Mouse (Mus musculus) G1E (cell line): Measurements from ENCODE around the gene Magi2. TPM values are rescaled to one million over a fixed set of nuclear protein-coding genes. Genes with fewer than 3 reads are reported as not detected.

ENCODE experiments used
- ATAC-seq: 2 replicates; pipeline ENCODE4 v1.8.0; 2016; ENCODE audit warnings: mild to moderate bottlenecking; ENCODE audit not compliant: insufficient number of reproducible peaks, poor library complexity, low FRiP score, severe bottlenecking; ENCODE audit errors: extremely low read depth
- DNase-seq: peaks from one replicate; pipeline ENCODE4 v3.0.0; 2012; ENCODE audit warnings: low spot score
- H3K27me3 ChIP-seq: 2 replicates; pipeline ENCODE4 v1.6.1; 2012; ENCODE audit warnings: mild to moderate bottlenecking, low read length, inconsistent platforms; ENCODE audit not compliant: insufficient read depth
- H3K36me3 ChIP-seq: replicated peaks from 2 replicates; pipeline ENCODE3; 2012; ENCODE audit warnings: mild to moderate bottlenecking, inconsistent platforms
- H3K4me1 ChIP-seq: 2 replicates; pipeline ENCODE4 v1.6.1; 2012; ENCODE audit warnings: low read depth, low read length, inconsistent platforms, mixed read lengths; ENCODE audit not compliant: insufficient read depth
- H3K4me3 ChIP-seq: 2 replicates; pipeline ENCODE4 v1.5.1; 2012; ENCODE audit warnings: low read depth, mild to moderate bottlenecking, inconsistent platforms, low read length, moderate library complexity, mixed read lengths
- H3K9me3 ChIP-seq: replicated peaks from 2 replicates; pipeline ENCODE4 v1.6.1; 2012; ENCODE audit warnings: inconsistent platforms
- CTCF ChIP-seq: IDR thresholded peaks from 2 replicates; pipeline ENCODE4 v1.5.1; 2012; ENCODE audit warnings: low read depth, low read length, inconsistent platforms, mixed read lengths
- GATA1 ChIP-seq: IDR thresholded peaks from 2 replicates; pipeline ENCODE4 v1.6.1; 2012; ENCODE audit warnings: borderline replicate concordance, low read length, inconsistent platforms, mixed read lengths
- GATA2 ChIP-seq: IDR thresholded peaks from 2 replicates; pipeline ENCODE4 v1.6.1; 2012; ENCODE audit warnings: low read depth, low read length, inconsistent platforms, borderline replicate concordance
- POLR2AphosphoS5 ChIP-seq: IDR thresholded peaks from 2 replicates; pipeline ENCODE4 v1.6.1; 2012; ENCODE audit warnings: low read depth, low read length, inconsistent platforms; ENCODE audit not compliant: insufficient replicate concordance
- TAL1 ChIP-seq: conservative IDR thresholded peaks from 2 replicates; pipeline ENCODE4 v1.6.1; 2012; ENCODE audit warnings: low read depth, low read length, inconsistent platforms, mixed read lengths
- polyA plus RNA-seq: library from polyadenylated mRNA; stranded (reverse); fragments of >175 nt; gene quantifications from 2 replicates; pipeline ENCODE4 v1.2.3, GENCODE M21; 2012
- total RNA-seq, 2 experiments: library from RNA; stranded (forward) in 1 of 2; stranded (reverse) in 1 of 2; fragments of 200-1000 nt in 1 of 2; fragments of >200 nt in 1 of 2; fragmentation: Nextera tagmentation in 1 of 2; gene quantifications; 2 replicates each; pipeline ENCODE4 v1.2.3; 2014 to 2017

Gene Magi2
- total and polyA plus RNA-seq, 3 experiments, result 0.69 to 1.3 (median 1.1) TPM

DNA sequence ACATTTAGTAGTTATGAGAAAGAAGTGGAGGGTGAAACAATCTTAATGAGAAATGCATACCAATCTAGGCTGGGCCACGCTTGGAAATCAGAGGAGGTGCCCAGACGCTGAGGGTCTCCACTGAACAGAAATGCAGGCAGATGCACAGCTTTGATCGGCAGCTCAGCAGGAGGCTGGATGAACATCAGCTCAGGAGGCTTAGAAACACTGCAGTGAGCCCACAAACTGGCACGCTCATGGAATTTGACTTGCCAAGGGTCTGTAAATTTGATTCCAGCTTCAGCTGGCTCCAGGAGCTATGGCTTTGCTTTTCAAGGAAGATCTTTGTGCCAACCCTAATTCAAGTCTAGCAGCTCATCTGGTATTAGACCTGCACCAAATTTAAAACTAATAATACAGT, 187.7 kb downstream of the Magi2 start:
- Histone ChIP-seq H3K4me3 (no peak overlapping the region), H3K27me3 (no peaks in the 10 kb centered on the region), H3K9me3 (no peaks in the 10 kb centered on the region), H3K4me1 (no peaks in the 10 kb centered on the region), H3K36me3 (no peaks in the 10 kb centered on the region)
- TF ChIP-seq GATA1 (no peak), POLR2AphosphoS5 (no peak), TAL1 (no peak), CTCF (no peak), GATA2 (no peak)
- no peak for ATAC-seq
- DNase-seq, result no peak

- no peak for TF ChIP-seq TAL1
- no peak for TF ChIP-seq GATA2
- no peak for TF ChIP-seq POLR2AphosphoS5
- no peak for TF ChIP-seq CTCF
- no peak for TF ChIP-seq GATA1
- Histone ChIP-seq H3K4me3 (no peak overlapping the region), H3K4me1 (no peaks in the 10 kb centered on the region), H3K36me3 (no peaks in the 10 kb centered on the region), H3K27me3 (no peaks in the 10 kb centered on the region), H3K9me3 (no peaks in the 10 kb centered on the region)
- ATAC-seq, result no peak
- no peak for DNase-seq
Observed at GRCm38 (mm10) chr5:19429290-19429689, 202.5 kb downstream of the Magi2 start.

GRCm38 (mm10) chr5:19462541-19462940, 235.7 kb downstream of the Magi2 start:
- H3K27me3 ChIP-seq, result no peaks in the 10 kb centered on the region
- no peaks in the 10 kb centered on the region for H3K9me3 ChIP-seq
- no peaks in the 10 kb centered on the region for H3K4me1 ChIP-seq
- H3K4me3 ChIP-seq, result no peak overlapping the region
- ATAC-seq (no peak), DNase-seq (no peak)
- no peak for TF ChIP-seq CTCF
- TF ChIP-seq POLR2AphosphoS5, result no peak
- no peak for TF ChIP-seq GATA1
- no peak for TF ChIP-seq GATA2
- TF ChIP-seq TAL1, result no peak
- H3K36me3 ChIP-seq, result no peaks in the 10 kb centered on the region

- Histone ChIP-seq H3K4me3 (no peak overlapping the region), H3K4me1 (no peaks in the 10 kb centered on the region), H3K27me3 (no peaks in the 10 kb centered on the region), H3K36me3 (no peaks in the 10 kb centered on the region), H3K9me3 (no peaks in the 10 kb centered on the region)
- DNase-seq, result no peak
- ATAC-seq, result no peak
- TF ChIP-seq CTCF (no peak), GATA1 (no peak), GATA2 (no peak), POLR2AphosphoS5 (no peak), TAL1 (no peak)
Observed at GRCm38 (mm10) chr5:19465383-19465782, 238.5 kb downstream of the Magi2 start.

DNA sequence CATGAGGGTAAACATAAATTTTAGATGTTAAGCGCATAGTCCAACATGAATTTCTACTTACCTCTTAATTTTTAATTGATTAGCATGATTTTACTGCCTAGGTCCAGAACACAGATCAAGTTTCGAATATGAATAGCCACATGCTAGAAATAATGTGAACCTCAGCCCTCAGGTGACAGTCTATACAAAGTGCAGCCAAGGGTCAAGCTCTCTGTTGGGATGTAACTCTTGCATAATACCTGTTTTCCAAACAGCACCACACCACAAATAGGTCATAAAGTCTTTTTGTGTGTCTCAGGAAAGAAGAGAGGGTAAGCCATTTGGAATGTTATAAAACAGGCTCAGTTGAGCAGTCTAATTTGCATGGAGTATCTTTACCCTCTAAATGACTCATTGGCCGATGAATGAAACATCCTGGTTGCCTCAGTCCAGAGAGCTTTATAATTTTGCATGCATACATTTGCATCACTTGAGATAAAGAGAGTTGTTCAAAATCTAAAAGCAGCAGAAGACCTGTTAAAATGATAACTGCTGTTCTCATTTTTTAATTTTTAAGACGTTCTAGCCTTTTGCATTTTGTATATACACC, 246.1 kb downstream of the Magi2 start:
- DNase-seq, result no peak
- no peaks in the 10 kb centered on the region for H3K9me3 ChIP-seq
- H3K36me3 ChIP-seq, result no peaks in the 10 kb centered on the region
- H3K27me3 ChIP-seq, result no peaks in the 10 kb centered on the region
- ATAC-seq, result no peak
- no peaks in the 10 kb centered on the region for H3K4me1 ChIP-seq
- TF ChIP-seq POLR2AphosphoS5 (no peak), TAL1 (no peak), GATA2 (no peak), GATA1 (no peak), CTCF (no peak)
- no peak overlapping the region for H3K4me3 ChIP-seq

- no peak for ATAC-seq
- TF ChIP-seq POLR2AphosphoS5 (no peak), CTCF (no peak), GATA1 (no peak), TAL1 (no peak), GATA2 (no peak)
- H3K4me3 ChIP-seq, result no peak overlapping the region
- H3K36me3 ChIP-seq, result no peaks in the 10 kb centered on the region
- no peaks in the 10 kb centered on the region for H3K9me3 ChIP-seq
- H3K27me3 ChIP-seq, result no peaks in the 10 kb centered on the region
- H3K4me1 ChIP-seq, result no peaks in the 10 kb centered on the region
- no peak for DNase-seq
Observed at GRCm38 (mm10) chr5:19482981-19483380, 256.1 kb downstream of the Magi2 start.

DNA sequence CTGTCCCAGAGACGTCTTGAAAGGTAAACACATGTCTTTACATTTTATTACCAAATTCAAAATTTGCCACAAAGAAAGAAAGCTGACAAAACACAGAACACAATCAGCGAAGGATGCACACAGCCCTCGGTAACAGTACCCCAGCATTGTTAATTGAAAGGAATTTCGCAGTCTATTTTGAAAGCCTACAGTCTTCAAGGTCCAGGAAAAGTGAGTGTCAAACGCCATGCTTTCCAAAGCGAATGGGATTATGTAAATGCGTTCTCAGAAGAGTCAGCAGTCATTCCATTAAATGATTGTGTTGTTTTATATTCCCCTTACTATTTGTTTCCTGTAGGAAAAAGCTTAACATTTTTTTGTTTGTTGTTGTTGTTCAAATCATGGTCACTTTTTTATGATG, 261.1 kb downstream of the Magi2 start:
- H3K4me1 ChIP-seq, result no peaks in the 10 kb centered on the region
- TF ChIP-seq TAL1, result no peak
- no peak for TF ChIP-seq GATA2
- no peak for TF ChIP-seq GATA1
- no peak for TF ChIP-seq CTCF
- no peak for TF ChIP-seq POLR2AphosphoS5
- no peaks in the 10 kb centered on the region for H3K36me3 ChIP-seq
- H3K9me3 ChIP-seq, result no peaks in the 10 kb centered on the region
- no peak overlapping the region for H3K4me3 ChIP-seq
- ATAC-seq, result no peak
- no peaks in the 10 kb centered on the region for H3K27me3 ChIP-seq
- no peak for DNase-seq
